Mouse (Mus musculus) kidney, adult 10 weeks (tissue): ENCODE data around the gene Dhrs7b. TPM values are rescaled to one million over a fixed set of nuclear protein-coding genes. Genes with fewer than 3 reads are reported as not detected.

Experiments
- polyA plus RNA-seq: library from polyadenylated mRNA; stranded (reverse); fragments of 350-450 nt; fragmentation: Illumina TruSeq; extraction: RNeasy Lipid Tissue Mini Kit (QIAGEN cat#74804); gene quantifications from one replicate; pipeline ENCODE4 v1.2.3, GENCODE M21; 2014; ENCODE audit warnings: low read depth, low replicate concordance

Gene Dhrs7b
- 3.2 TPM for polyA plus RNA-seq

GRCm38 (mm10) chr11:60830433-60831052 lies at the start of gene Dhrs7b:
Dhrs7b (plus strand) TSS chr11:60830631.

DNA sequence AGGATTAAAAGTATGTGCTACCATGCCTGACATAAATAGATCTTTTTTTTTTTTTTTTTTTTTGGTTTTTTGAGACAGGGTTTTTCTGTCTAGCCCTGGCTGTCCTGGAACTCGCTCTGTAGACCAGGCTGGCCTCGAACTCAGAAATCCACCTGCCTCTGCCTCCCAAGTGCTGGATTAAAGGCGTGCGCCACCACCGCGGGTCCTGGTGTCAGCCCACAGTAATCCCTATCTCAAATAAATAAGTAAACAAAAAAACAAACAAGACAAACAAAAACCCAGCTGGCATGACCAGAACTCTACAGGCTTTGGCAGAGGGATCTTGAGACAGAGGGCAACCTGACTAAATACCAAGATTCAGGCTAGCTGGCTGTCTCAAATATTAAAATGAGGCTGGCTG lies 18.8 kb upstream of the Dhrs7b start, which contains the start of gene Shmt1:
Shmt1 (minus strand) TSS at position 101 of the 400 bp plus-strand sequence.

DNA sequence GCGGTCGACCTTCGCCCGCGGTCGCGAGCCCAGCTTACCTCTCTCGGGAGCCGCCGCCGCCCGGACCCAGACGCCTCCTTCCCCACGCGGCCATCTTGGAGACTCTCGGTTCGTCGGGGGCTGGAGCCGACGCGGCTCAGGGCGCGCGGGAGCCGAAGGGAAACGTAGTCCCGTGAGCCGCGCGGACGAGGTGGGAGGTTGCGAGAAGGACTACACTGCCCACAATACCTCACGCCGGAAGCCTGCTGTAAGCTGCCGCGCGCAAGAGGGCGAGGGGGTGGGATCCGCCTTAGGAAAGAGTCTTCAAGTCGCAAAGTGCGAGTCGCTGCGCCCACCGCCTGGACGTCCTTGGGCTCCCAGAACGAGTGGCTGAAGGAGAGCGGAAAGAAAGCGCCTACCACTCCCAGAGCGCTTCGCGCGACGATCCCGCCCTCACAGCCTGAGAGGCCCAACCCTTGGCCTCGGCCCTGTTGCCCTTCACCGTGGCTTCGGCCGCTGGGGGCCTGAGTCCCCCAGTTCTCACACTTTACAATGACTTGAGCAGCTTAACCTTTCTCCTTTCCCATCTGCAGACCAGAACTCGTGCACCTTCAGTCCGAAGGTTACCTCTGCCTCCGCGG lies 48.4 kb downstream of the Dhrs7b start, which contains the start of gene Tmem11:
Tmem11 (minus strand) TSS at position 598 of the 620 bp plus-strand sequence.

Other genes starting within 250 kb of the Dhrs7b start
- 0.08 TPM for gene Llgl1, start 130.9 kb upstream of the Dhrs7b start, polyA plus RNA-seq
- gene Flii, start 103.4 kb upstream of the Dhrs7b start, polyA plus RNA-seq: 3.8 TPM
- gene Mief2, start 102.2 kb upstream of the Dhrs7b start, polyA plus RNA-seq: 0.49 TPM
- 2.3 TPM for gene Top3a, start 53.3 kb upstream of the Dhrs7b start, polyA plus RNA-seq
- 15.0 TPM for gene Smcr8, start 53.1 kb upstream of the Dhrs7b start, polyA plus RNA-seq
- 46.4 TPM for gene Shmt1, start 18.9 kb upstream of the Dhrs7b start, polyA plus RNA-seq
- 11.4 TPM for gene Tmem11, start 48.6 kb downstream of the Dhrs7b start, polyA plus RNA-seq
- gene Natd1, start 84.1 kb downstream of the Dhrs7b start, polyA plus RNA-seq: 2.3 TPM
- gene Map2k3, start 101.4 kb downstream of the Dhrs7b start, polyA plus RNA-seq: 7.4 TPM
- gene Kcnj12, start 191.9 kb downstream of the Dhrs7b start, polyA plus RNA-seq: 0.32 TPM